Mouse (Mus musculus): ENCODE results near the gene Ube2ql1.

DNA sequence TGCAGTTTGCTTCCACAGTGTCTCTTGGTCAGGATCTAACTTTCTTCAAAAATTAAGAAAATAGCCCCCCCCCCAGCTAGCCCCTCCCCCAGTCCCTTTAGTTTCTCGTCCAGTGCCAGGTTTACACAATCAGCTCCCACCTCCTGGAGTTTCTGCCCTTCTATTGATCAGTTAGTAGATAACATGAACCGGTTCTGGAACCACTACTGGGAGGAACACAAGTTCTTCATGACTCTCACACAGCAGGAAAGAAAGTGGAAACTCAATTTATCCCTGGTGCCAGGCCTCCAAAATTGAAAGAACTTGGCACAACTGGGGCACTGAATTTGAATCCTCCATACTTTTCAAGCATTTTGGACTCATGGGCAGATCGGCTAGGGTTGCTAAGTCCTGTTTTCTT lies 85.2 kb downstream of the Ube2ql1 start:
- TF ChIP-seq CTCF (IDR thresholded peaks at IDR 0.05 in 2 of 3, conservative IDR thresholded peaks at IDR 0.05 in 1 of 3; ENCODE audit: control insufficient read depth in 1 of 3, insufficient read depth in 1 of 3, low read depth in 2 of 3, low read length in 3 of 3, poor library complexity in 1 of 3, severe bottlenecking in 1 of 3) (no peak), KAT2A (conservative IDR thresholded peaks at IDR 0.05; ENCODE audit: low read depth, low read length) (no peak), SMC3 (IDR thresholded peaks at IDR 0.05; ENCODE audit: low read depth, low read length) (no peak), MAX (IDR thresholded peaks at IDR 0.05; ENCODE audit: low read length) (no peak), HCFC1 (IDR thresholded peaks at IDR 0.05; ENCODE audit: low read depth, low read length) (no peak), NRF1 (IDR thresholded peaks at IDR 0.05; ENCODE audit: insufficient read depth, low read depth, low read length, poor library complexity, severe bottlenecking) (no peak), TBP (IDR thresholded peaks at IDR 0.05; ENCODE audit: low read depth, low read length) (no peak), ZMIZ1 (IDR thresholded peaks at IDR 0.05; ENCODE audit: low read depth, low read length) (no peak), POLR2A (IDR thresholded peaks at IDR 0.05; ENCODE audit: control insufficient read depth in 1 of 2, insufficient read depth in 1 of 2, low read depth in 1 of 2, low read length in 2 of 2, poor library complexity in 1 of 2) (no peak), USF1 (IDR thresholded peaks at IDR 0.05; ENCODE audit: low read depth, low read length) (no peak), GATA1 (IDR thresholded peaks at IDR 0.05; ENCODE audit: low read depth, low read length) (no peak), TCF12 (IDR thresholded peaks at IDR 0.05; ENCODE audit: low read depth, low read length) (no peak), EP300 (IDR thresholded peaks at IDR 0.05; ENCODE audit: low read depth in 1 of 2, low read length in 2 of 2) (no peak)

Data from MEL (cell line).